Mouse (Mus musculus) ES-E14 (cell line): Measurements from ENCODE around the gene Etv5.

ENCODE experiments used
- HCFC1 ChIP-seq: IDR thresholded peaks from 2 replicates; pipeline ENCODE4 v1.6.1; 2012; ENCODE audit warnings: low read length, inconsistent platforms, borderline replicate concordance; ENCODE audit not compliant: insufficient read depth
- ZC3H11A ChIP-seq: IDR thresholded peaks from 2 replicates; pipeline ENCODE4 v1.6.1; 2012; ENCODE audit warnings: low read depth, mild to moderate bottlenecking, inconsistent platforms, low read length, borderline replicate concordance

GRCm38 (mm10) chr16:22479322-22479721, 39.8 kb upstream of the Etv5 start:
- no peak for TF ChIP-seq ZC3H11A
- no peak for TF ChIP-seq HCFC1
